23 mouse cellular contexts compared by ENCODE assay signal in the genomic region with DNA sequence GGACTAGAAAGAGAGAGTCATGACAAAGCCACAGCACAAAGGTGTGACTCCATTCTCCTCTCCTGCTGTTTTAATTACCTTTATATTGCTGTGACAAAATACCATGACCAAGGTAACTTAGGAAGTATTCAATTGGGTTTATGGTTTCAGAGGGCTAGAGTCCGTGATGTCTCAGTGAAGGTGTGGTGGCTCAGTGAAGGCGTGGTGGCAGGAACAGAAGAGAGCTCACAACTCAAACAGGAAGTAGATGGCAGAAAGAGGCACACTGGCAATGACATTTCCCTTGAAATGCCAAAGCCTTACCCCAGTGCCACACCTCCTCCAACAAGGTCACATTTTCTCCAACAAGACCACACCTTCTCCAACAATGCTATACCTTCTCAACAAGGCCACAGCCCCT.
DNase-seq lines count a peak whose midpoint lies in the region; ATAC-seq and TF ChIP-seq lines count a peak whose summit lies in the region.
"Had no signal": no experiment of that assay in that cellular context is flagged by ENCODE, and none has a peak within 500 bp of the region (broad histone marks: within the 10 kb centered on the region; RNA-seq: fewer than 3 reads in every experiment).

No protein-coding gene starts in this region.

- H3K27ac ChIP-seq in intestine, postnatal 0 days (ENCODE audit: low read depth, low read length): no peak overlapping the region
- 0 out of 2 replicates have a peak overlapping the region, but pooled peaks have one; percentile 17 for H3K27ac ChIP-seq in macrophage
- H3K27ac ChIP-seq: embryonic facial prominence, embryonic 10.5 days; embryonic facial prominence, embryonic 12.5 days; forebrain, embryonic 13.5 days; forebrain, embryonic 15.5 days had no signal

- no peak overlapping the region for H3K9ac ChIP-seq in intestine, postnatal 0 days (ENCODE audit: low read depth, low read length)
- H3K9ac ChIP-seq: embryonic facial prominence, embryonic 12.5 days; forebrain, embryonic 13.5 days; forebrain, embryonic 15.5 days; forebrain, postnatal 0 days had no signal

- no peaks in the 10 kb centered on the region for H3K79me2 ChIP-seq in macrophage (ENCODE audit: inconsistent target)

- H3K36me3 ChIP-seq in intestine, postnatal 0 days (ENCODE audit: control insufficient read depth, insufficient read depth): no peaks in the 10 kb centered on the region
- H3K36me3 ChIP-seq in macrophage (ENCODE audit: inconsistent target): no peaks in the 10 kb centered on the region
- H3K36me3 ChIP-seq: embryonic facial prominence, embryonic 10.5 days; embryonic facial prominence, embryonic 12.5 days; forebrain, embryonic 15.5 days; G1E had no signal

- no peak overlapping the region for H3K4me3 ChIP-seq in intestine, postnatal 0 days (ENCODE audit: low read depth, low read length)
- no peak overlapping the region for H3K4me3 ChIP-seq in macrophage (ENCODE audit: inconsistent target)
- H3K4me3 ChIP-seq: embryonic facial prominence, embryonic 10.5 days; embryonic facial prominence, embryonic 12.5 days; forebrain, embryonic 13.5 days; forebrain, embryonic 15.5 days had no signal

- H3K27me3 ChIP-seq in intestine, postnatal 0 days (replicated peaks; ENCODE audit: control insufficient read depth, insufficient read depth, low read length): no peaks in the 10 kb centered on the region
- H3K27me3 ChIP-seq: embryonic facial prominence, embryonic 12.5 days; forebrain, embryonic 13.5 days; forebrain, embryonic 15.5 days had no signal

- no peak for TF ChIP-seq CTCF in intestine, postnatal 0 days (IDR thresholded peaks at IDR 0.05; ENCODE audit: low read depth)

- WGBS in intestine, postnatal 0 days: 62% methylated on average over 2 of the region's 2 CpGs
- whole genome bisulfite sequencing in macrophage (ENCODE audit: missing documents): 87% methylated on average over 2 of the region's 2 CpGs

- H3K9me3 ChIP-seq in intestine, postnatal 0 days (ENCODE audit: control insufficient read depth): 0 out of 2 replicates have a peak, but pooled peaks cover 2% of the 10 kb centered on the region
- H3K9me3 ChIP-seq: embryonic facial prominence, embryonic 10.5 days; embryonic facial prominence, embryonic 12.5 days; forebrain, embryonic 13.5 days; forebrain, embryonic 15.5 days had no signal

- H3K4me2 ChIP-seq in intestine, postnatal 0 days (replicated peaks; ENCODE audit: low read depth): no peak overlapping the region
- H3K4me2 ChIP-seq: embryonic facial prominence, embryonic 12.5 days; forebrain, embryonic 13.5 days; forebrain, embryonic 15.5 days had no signal

- intact Hi-C loops in gastrocnemius, postnatal 14 days (cut with DNase I; ENCODE audit: low total_unique reads): no loop called here

- peak; percentile 49 for DNase-seq in ES-CJ7 (ENCODE audit: low read depth, low spot score)
- peak; percentile 45 for DNase-seq in R1 (ENCODE audit: low read depth, low spot score)
- no peak for DNase-seq in cerebellum, adult 9-10 months
- DNase-seq in lung, postnatal 25 days (ENCODE audit: low spot score): no peak
- DNase-seq in gastrocnemius, postnatal 14 days: no peak
- DNase-seq: adrenal gland, adult 2 months; adrenal gland, postnatal 10 days; adrenal gland, postnatal 25 days; cerebellum, adult 11 months; cerebellum, adult 18-20 months; cerebellum, adult 8-10 months; cerebellum, postnatal 10 days; cerebellum, postnatal 25 days; forebrain, postnatal 0 days had no signal

- no peaks in the 10 kb centered on the region for H3K4me1 ChIP-seq in intestine, postnatal 0 days (replicated peaks; ENCODE audit: control insufficient read depth, insufficient read depth, low read length)
- H3K4me1 ChIP-seq: forebrain, embryonic 13.5 days had no signal

- peak; percentile 86 for ATAC-seq in intestine, postnatal 0 days
- no peak for ATAC-seq in activated CD4-positive, CD25-positive, alpha-beta regulatory T cell, adult 4 months
- ATAC-seq: forebrain, embryonic 13.5 days; forebrain, embryonic 15.5 days; forebrain, postnatal 0 days; Patski had no signal

Comparison
In these comparisons a context has a peak if more than half of its experiments do, and no peak if none do; other contexts are left out.
1. DNase-seq: peak in ES-CJ7 (single experiment) and R1 (single experiment); none in cerebellum, adult 9-10 months (single experiment), lung, postnatal 25 days (single experiment) and gastrocnemius, postnatal 14 days (single experiment).